Mouse (Mus musculus): Measurements from ENCODE around the gene Xkr8.
A peak's percentile ranks its signal among the peaks of the same experiment; 100 is the strongest.

Gene Xkr8

GRCm38 (mm10) chr4:132737154-132737553, 4.8 kb upstream of the Xkr8 start:
- peak; percentile 40 for DNase-seq (ENCODE audit: low read depth)

GRCm38 (mm10) chr4:132735894-132736293, 3.5 kb upstream of the Xkr8 start:
- peak; percentile 31 for DNase-seq (ENCODE audit: low read depth)

GRCm38 (mm10) chr4:132735389-132735788, 3.0 kb upstream of the Xkr8 start:
- peak; percentile 51 for DNase-seq (ENCODE audit: low read depth)

GRCm38 (mm10) chr4:132734766-132735165, 2.4 kb upstream of the Xkr8 start:
- no peak for DNase-seq (ENCODE audit: low read depth)

GRCm38 (mm10) chr4:132733071-132733770, 875 bp upstream of the Xkr8 start:
- peak; percentile 27 for DNase-seq (ENCODE audit: low read depth)

- DNase-seq (ENCODE audit: low read depth), result peak; percentile 52
Measured at GRCm38 (mm10) chr4:132731616-132732015, 730 bp downstream of the Xkr8 start.

- no peak for DNase-seq (ENCODE audit: low read depth)
Measured at GRCm38 (mm10) chr4:132728233-132728632, 4.1 kb downstream of the Xkr8 start.

GRCm38 (mm10) chr4:132718251-132718650, 14.1 kb downstream of the Xkr8 start:
- no peak for DNase-seq (ENCODE audit: low read depth)

- no peak for DNase-seq (ENCODE audit: low read depth)
Measured at GRCm38 (mm10) chr4:132713181-132713580, 19.2 kb downstream of the Xkr8 start.

GRCm38 (mm10) chr4:132706885-132707284, 25.5 kb downstream of the Xkr8 start:
- no peak for DNase-seq (ENCODE audit: low read depth)

GRCm38 (mm10) chr4:132702076-132702475, 30.3 kb downstream of the Xkr8 start:
- DNase-seq (ENCODE audit: low read depth), result no peak

GRCm38 (mm10) chr4:132693366-132693765, 39.0 kb downstream of the Xkr8 start:
- DNase-seq (ENCODE audit: low read depth), result no peak

- no peak for DNase-seq (ENCODE audit: low read depth)
Measured at GRCm38 (mm10) chr4:132689634-132690033, 42.7 kb downstream of the Xkr8 start.

GRCm38 (mm10) chr4:132676771-132677539, 55.4 kb downstream of the Xkr8 start:
- peak; percentile 79 for DNase-seq (ENCODE audit: low read depth)

Data from 416B (cell line).